Mouse (Mus musculus) heart, adult 2 months (tissue): ENCODE results near the gene Cops3. TPM values are rescaled to one million over a fixed set of nuclear protein-coding genes. Genes with fewer than 3 reads are reported as not detected.

Experiments used
- DNase-seq, 2 experiments: peaks; one replicate each; pipeline ENCODE4 v3.0.0; 2021
- H3K27ac ChIP-seq: fragments of 200-600 bp; 2 replicates; pipeline ENCODE4 v1.8.1; 2022
- H3K27me3 ChIP-seq: fragments of 200-500 bp; 2 replicates; pipeline ENCODE4 v1.6.1; 2012; ENCODE audit warnings: mild to moderate bottlenecking, low read length, inconsistent platforms, mixed read lengths; ENCODE audit not compliant: control insufficient read depth, insufficient read depth
- H3K36me3 ChIP-seq: fragments of 200-500 bp; 2 replicates; pipeline ENCODE4 v1.6.1; 2012; ENCODE audit warnings: low read length, inconsistent platforms; ENCODE audit not compliant: control insufficient read depth, insufficient read depth
- H3K4me1 ChIP-seq: fragments of 200-500 bp; 2 replicates; pipeline ENCODE4 v1.6.1; 2011; ENCODE audit warnings: low read length; ENCODE audit not compliant: control insufficient read depth, insufficient read depth
- H3K4me3 ChIP-seq: fragments of 200-600 bp; 2 replicates; pipeline ENCODE4 v1.8.1; 2022
- H3K79me2 ChIP-seq: fragments of 200-500 bp; replicated peaks from 2 replicates; pipeline ENCODE4 v1.6.1; 2012; ENCODE audit warnings: mild to moderate bottlenecking, inconsistent platforms, low read length, moderate library complexity, mixed read lengths; ENCODE audit not compliant: control insufficient read depth, insufficient read depth
- H3K9ac ChIP-seq: fragments of 200-500 bp; 2 replicates; pipeline ENCODE4 v1.6.1; 2012; ENCODE audit warnings: low read depth, mild to moderate bottlenecking, control low read depth, inconsistent platforms, low read length, mixed read lengths
- CTCF ChIP-seq: fragments of 200-600 bp; IDR thresholded peaks from 2 replicates; pipeline ENCODE4 v1.8.1; 2022; ENCODE audit warnings: antibody characterized with exemption, mild to moderate bottlenecking, moderate library complexity
- EP300 ChIP-seq: fragments of 200-500 bp; IDR thresholded peaks from 2 replicates; pipeline ENCODE4 v1.6.1; 2011; ENCODE audit warnings: low read depth, low read length, control low read depth; ENCODE audit not compliant: insufficient read depth
- POLR2A ChIP-seq: fragments of 200-500 bp; IDR thresholded peaks from 2 replicates; pipeline ENCODE4 v1.6.1; 2011; ENCODE audit warnings: mild to moderate bottlenecking, low read depth, low read length, control low read depth; ENCODE audit not compliant: insufficient read depth
- WGBS: fragments of 180-500 bp; shearing (Covaris S2); methylation state at CpG from one replicate; pipeline ENCODE4 v1.1.7; 2018; 5-methylcytosine and 5-hydroxymethylcytosine counted together
- intact Hi-C: fragments of 180-260 bp; cut with DNase I; formaldehyde crosslinking; loops from one replicate; pipeline ENCODE4 v1.15.1; 2025
- polyA plus RNA-seq: library from polyadenylated mRNA; depleted of rRNA; stranded (reverse); fragments of >200 nt; gene quantifications from 2 replicates; pipeline ENCODE4 v1.2.3, GENCODE M21; 2012
- total RNA-seq, 2 experiments: library from RNA; stranded (reverse); gene quantifications; 2 replicates each; pipeline ENCODE4 v1.2.3; 2021

Gene Cops3
- total and polyA plus RNA-seq, 3 experiments: 28.4 to 75.5 (median 67.7) TPM

DNA sequence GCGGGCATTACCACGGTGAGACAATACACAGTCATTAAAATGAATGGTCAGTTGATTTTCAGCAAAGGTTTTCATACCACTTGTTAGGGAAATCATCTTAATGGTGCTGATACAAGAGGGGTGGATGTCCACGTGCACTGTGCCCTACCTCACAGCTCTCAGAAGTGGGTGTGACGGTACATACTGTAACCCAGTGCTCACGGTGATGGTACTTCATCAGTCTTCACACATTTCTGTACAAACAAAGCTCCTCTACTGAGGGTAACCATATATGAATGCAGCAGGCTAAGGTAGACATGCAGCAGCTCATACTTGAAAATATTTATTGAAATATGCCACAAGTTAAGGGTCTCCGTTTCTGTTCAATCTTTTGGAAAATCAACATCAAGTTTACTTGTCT is 56.0 kb downstream of the Cops3 start:
- Histone ChIP-seq H3K79me2 (no peaks in the 10 kb centered on the region), H3K4me1 (peaks cover 2% of the 10 kb centered on the region; the same call in 1 of the 2 replicates), H3K9ac (no peak overlapping the region), H3K4me3 (no peak overlapping the region), H3K27me3 (no peaks in the 10 kb centered on the region), H3K27ac (no peak overlapping the region), H3K36me3 (no peaks in the 10 kb centered on the region)
- no peak for DNase-seq
- TF ChIP-seq EP300 (no peak), POLR2A (no peak), CTCF (no peak)
- 79% methylated on average over 6 of the region's 6 CpGs for WGBS
- intact Hi-C loops: no loop called here

- H3K79me2 ChIP-seq: no peaks in the 10 kb centered on the region
- H3K27ac ChIP-seq: no peak overlapping the region
- H3K36me3 ChIP-seq: no peaks in the 10 kb centered on the region
- intact Hi-C loops: no loop called here
- H3K4me3 ChIP-seq: no peak overlapping the region
- DNase-seq: no peak
- WGBS: 73% methylated on average over 7 of the region's 7 CpGs
- H3K9ac ChIP-seq: no peak overlapping the region
- TF ChIP-seq EP300: no peak
- TF ChIP-seq CTCF: no peak
- no peak for TF ChIP-seq POLR2A
- H3K4me1 ChIP-seq: peaks cover 2% of the 10 kb centered on the region; the same call in 1 of the 2 replicates
- H3K27me3 ChIP-seq: no peaks in the 10 kb centered on the region
Measured at GRCm38 (mm10) chr11:59782091-59782590, 57.5 kb downstream of the Cops3 start.

- H3K9ac ChIP-seq: no peak overlapping the region
- intact Hi-C loops: no loop called here
- H3K79me2 ChIP-seq: no peaks in the 10 kb centered on the region
- no peaks in the 10 kb centered on the region for H3K27me3 ChIP-seq
- no peak overlapping the region for H3K4me3 ChIP-seq
- WGBS: 55% methylated on average over 4 of the region's 4 CpGs
- TF ChIP-seq EP300 (no peak), CTCF (no peak), POLR2A (no peak)
- no peaks in the 10 kb centered on the region for H3K36me3 ChIP-seq
- H3K4me1 ChIP-seq: peaks cover 2% of the 10 kb centered on the region; the same call in 1 of the 2 replicates
- peak in 1 of 2 experiments; percentile 12 for DNase-seq
- no peak overlapping the region; the same call in 1 of the 2 replicates for H3K27ac ChIP-seq
Measured at GRCm38 (mm10) chr11:59780241-59780640, 59.4 kb downstream of the Cops3 start.

- 66% methylated on average over 4 of the region's 4 CpGs for WGBS
- H3K79me2 ChIP-seq: no peaks in the 10 kb centered on the region
- no peak overlapping the region for H3K4me3 ChIP-seq
- no peaks in the 10 kb centered on the region for H3K27me3 ChIP-seq
- peaks cover 2% of the 10 kb centered on the region; the same call in 1 of the 2 replicates for H3K4me1 ChIP-seq
- H3K36me3 ChIP-seq: no peaks in the 10 kb centered on the region
- intact Hi-C loops: loop anchor here (2.0 kb wide), 1 partner anchor 155 kb away; no protein-coding TSS in a partner anchor
- no peak overlapping the region for H3K9ac ChIP-seq
- no peak for DNase-seq
- H3K27ac ChIP-seq: no peak overlapping the region
- TF ChIP-seq CTCF (no peak), POLR2A (no peak), EP300 (no peak)
Measured at GRCm38 (mm10) chr11:59779406-59779805, 60.2 kb downstream of the Cops3 start.

GRCm38 (mm10) chr11:59778874-59779223 is 60.8 kb downstream of the Cops3 start:
- no peak for DNase-seq
- Histone ChIP-seq H3K9ac (no peak overlapping the region), H3K79me2 (no peaks in the 10 kb centered on the region), H3K27ac (no peak overlapping the region), H3K4me1 (peaks cover 4% of the 10 kb centered on the region; the same call in 1 of the 2 replicates), H3K36me3 (no peaks in the 10 kb centered on the region; the same call in 1 of the 2 replicates), H3K4me3 (no peak overlapping the region), H3K27me3 (no peaks in the 10 kb centered on the region)
- TF ChIP-seq EP300: no peak
- no peak for TF ChIP-seq POLR2A
- TF ChIP-seq CTCF: no peak
- WGBS: 71% methylated on average over 1 of the region's 1 CpGs
- intact Hi-C loops: loop anchor here (2.0 kb wide), 1 partner anchor 154 kb away; no protein-coding TSS in a partner anchor

- Histone ChIP-seq H3K4me1 (peaks cover 5% of the 10 kb centered on the region; the same call in 1 of the 2 replicates), H3K27ac (no peak overlapping the region), H3K4me3 (no peak overlapping the region), H3K9ac (no peak overlapping the region), H3K36me3 (peaks cover under 1% of the 10 kb centered on the region), H3K27me3 (no peaks in the 10 kb centered on the region), H3K79me2 (no peaks in the 10 kb centered on the region)
- TF ChIP-seq EP300 (no peak), POLR2A (no peak), CTCF (no peak; the same call in 1 of the 2 replicates)
- DNase-seq: peak; percentile 68 to 82
- WGBS: 60% methylated on average over 9 of the region's 9 CpGs
- intact Hi-C loops: loop anchor here (2.0 kb wide), 1 partner anchor 154 kb away; no protein-coding TSS in a partner anchor
Measured at GRCm38 (mm10) chr11:59778181-59778873, 61.3 kb downstream of the Cops3 start.
